Mouse (Mus musculus) intestine, embryonic 16.5 days (tissue): ENCODE data around the gene Dok3. TPM values are rescaled to one million over a fixed set of nuclear protein-coding genes. Genes with fewer than 3 reads are reported as not detected.

Experiments
- ATAC-seq: fragments of 200-750 bp; cut with Nextera tagmentation; 2 replicates; pipeline ENCODE4 v1.8.0; 2017; ENCODE audit warnings: moderate TSS enrichment, moderate library complexity
- H3K27ac ChIP-seq: fragments of 300-500 bp; sonication (generic); 2 replicates; pipeline ENCODE4 v1.5.1; 2014; ENCODE audit warnings: mild to moderate bottlenecking, low read length
- H3K27me3 ChIP-seq: fragments of 300-500 bp; sonication (generic); replicated peaks from 2 replicates; pipeline ENCODE4 v1.6.1; 2014; ENCODE audit warnings: low read length, control low read depth, mixed read lengths; ENCODE audit not compliant: control insufficient read depth, insufficient read depth
- H3K36me3 ChIP-seq: fragments of 300-500 bp; sonication (generic); 2 replicates; pipeline ENCODE4 v1.6.1; 2014; ENCODE audit warnings: low read length, control low read depth; ENCODE audit not compliant: control insufficient read depth, insufficient read depth
- H3K4me1 ChIP-seq: fragments of 300-500 bp; sonication (generic); 2 replicates; pipeline ENCODE4 v1.6.1; 2014; ENCODE audit warnings: low read length, control low read depth, mixed read lengths; ENCODE audit not compliant: control insufficient read depth, insufficient read depth
- H3K4me2 ChIP-seq: fragments of 300-500 bp; sonication (generic); 2 replicates; pipeline ENCODE4 v1.6.1; 2014; ENCODE audit warnings: low read depth, low read length, control low read depth
- H3K4me3 ChIP-seq: fragments of 300-500 bp; sonication (generic); 2 replicates; pipeline ENCODE4 v1.5.1; 2014; ENCODE audit warnings: mild to moderate bottlenecking, low read length
- H3K9ac ChIP-seq: fragments of 300-500 bp; sonication (generic); 2 replicates; pipeline ENCODE4 v1.6.1; 2014; ENCODE audit warnings: low read depth, low read length
- H3K9me3 ChIP-seq: fragments of 300-500 bp; sonication (generic); 2 replicates; pipeline ENCODE4 v1.6.1; 2016; ENCODE audit warnings: low read length, control low read depth; ENCODE audit not compliant: control insufficient read depth
- WGBS: fragments of 180-500 bp; shearing (Covaris S2); extraction: QIAGEN DNeasy Blood & Tissue Kit; methylation state at CpG from one replicate; pipeline ENCODE4 v1.1.7; 2014; 5-methylcytosine and 5-hydroxymethylcytosine counted together
- polyA plus RNA-seq: library from polyadenylated mRNA; unstranded; fragments of >200 nt; fragmentation: Nextera tagmentation; extraction: Ambion mirVana; gene quantifications from 2 replicates; pipeline ENCODE4 v1.2.1, GENCODE M21; 2015

Dok3 gene
- polyA plus RNA-seq, 1 experiment from 2014 or later: 2.7 TPM

DNA sequence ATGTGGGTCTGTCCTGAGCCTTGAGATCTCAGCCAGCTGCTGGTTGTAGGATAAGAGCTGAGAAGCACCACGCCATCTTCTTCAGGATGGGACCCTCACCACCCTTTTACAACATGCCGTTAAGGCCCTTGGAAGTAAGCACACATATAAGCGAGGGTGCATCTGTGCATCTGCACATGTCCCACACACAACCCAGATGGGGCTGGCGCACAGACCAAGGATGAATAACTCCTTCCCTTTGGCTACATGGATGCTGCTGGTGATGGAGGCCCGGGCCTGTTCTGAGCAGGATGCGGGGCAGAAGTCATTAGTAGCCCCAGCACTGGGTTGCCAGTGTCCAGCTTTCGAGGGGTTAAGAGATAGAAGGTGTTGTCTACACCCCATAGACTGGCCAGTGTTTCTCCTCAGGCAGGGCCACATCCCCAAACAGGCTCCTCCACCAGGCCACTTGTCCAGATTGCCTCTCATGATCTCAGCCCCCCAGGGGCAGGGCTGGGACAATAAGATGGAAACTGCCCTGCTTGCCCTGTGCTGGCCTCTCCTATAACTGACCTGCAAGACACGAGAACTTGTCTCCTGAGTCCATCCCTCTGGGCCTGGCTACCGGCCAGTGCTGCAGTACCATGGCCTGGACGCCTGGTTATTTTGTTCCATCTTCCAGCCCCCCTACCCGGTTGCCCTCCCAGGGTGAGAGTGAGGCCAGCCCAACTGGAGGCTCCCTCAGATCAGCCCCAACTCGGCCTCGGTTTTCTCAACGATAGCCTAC is 42.9 kb downstream of the Dok3 start:
- no peak overlapping the region for H3K27ac ChIP-seq
- no peaks in the 10 kb centered on the region for H3K27me3 ChIP-seq
- ATAC-seq: no peak
- peaks cover 41% of the 10 kb centered on the region for H3K4me1 ChIP-seq
- 44% methylated on average over 14 of the region's 14 CpGs for WGBS
- H3K4me3 ChIP-seq: peak overlapping the region; percentile 84
- H3K4me2 ChIP-seq: peak overlapping the region; percentile 96
- H3K9ac ChIP-seq: peak overlapping the region; percentile 92
- no peaks in the 10 kb centered on the region for H3K36me3 ChIP-seq
- no peaks in the 10 kb centered on the region for H3K9me3 ChIP-seq

DNA sequence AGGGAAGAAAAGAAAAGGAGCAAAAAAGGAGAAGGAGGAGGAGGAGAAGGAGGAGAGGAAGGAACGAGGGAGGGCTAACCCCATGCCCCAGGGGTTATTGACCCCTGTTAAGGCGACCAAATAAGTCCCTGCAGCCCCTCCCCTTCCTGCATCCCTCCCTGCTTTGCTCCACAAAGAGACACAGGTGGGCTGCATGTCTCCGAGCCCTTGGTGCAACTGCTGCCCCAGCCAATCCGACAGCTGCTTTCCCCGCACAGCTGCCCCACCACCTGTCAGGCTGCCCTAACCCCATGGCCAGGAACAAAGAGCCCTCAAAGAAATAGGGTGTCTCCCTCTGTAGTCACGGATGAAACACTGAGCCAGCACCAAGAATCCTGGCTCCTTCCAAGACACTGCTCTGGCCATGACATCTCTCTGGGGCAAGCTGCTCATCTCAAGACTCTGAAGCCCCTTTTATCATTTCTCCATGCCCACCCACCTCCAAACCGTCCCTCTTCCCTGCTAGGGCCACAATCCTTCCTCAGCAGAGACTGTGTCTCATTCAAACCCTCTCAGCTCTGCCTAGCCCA is 44.5 kb downstream of the Dok3 start:
- Histone ChIP-seq H3K4me3 (no peak overlapping the region), H3K9me3 (no peaks in the 10 kb centered on the region), H3K27ac (no peak overlapping the region), H3K36me3 (peaks cover 1% of the 10 kb centered on the region; the same call in 1 of the 2 replicates), H3K4me1 (peaks cover 41% of the 10 kb centered on the region), H3K9ac (no peak overlapping the region), H3K27me3 (no peaks in the 10 kb centered on the region), H3K4me2 (no peak overlapping the region)
- 39% methylated on average over 7 of the region's 7 CpGs for WGBS
- ATAC-seq: no peak

DNA sequence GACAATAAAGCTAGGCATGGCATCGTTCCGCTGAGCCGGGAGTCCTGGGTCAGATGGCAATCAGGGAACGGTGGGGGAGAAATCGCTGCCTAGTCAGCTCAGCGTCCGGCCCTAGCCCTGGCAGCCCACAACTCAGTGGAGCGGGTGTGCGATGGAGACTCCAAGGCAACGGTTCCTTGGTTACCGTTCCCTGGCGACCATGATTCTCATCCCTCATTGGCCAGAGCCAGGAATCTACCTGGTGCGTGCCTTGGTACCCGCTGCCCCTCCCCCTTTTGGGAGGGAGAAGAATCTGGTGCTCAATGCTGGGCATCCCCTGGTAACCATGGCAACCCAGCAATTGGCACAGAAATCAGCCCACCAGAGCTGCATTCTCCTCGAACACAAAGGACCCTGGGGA is 45.5 kb downstream of the Dok3 start:
- Histone ChIP-seq H3K4me1 (peaks cover 41% of the 10 kb centered on the region), H3K27ac (peak overlapping the region; percentile 61), H3K4me2 (no peak overlapping the region)

DNA sequence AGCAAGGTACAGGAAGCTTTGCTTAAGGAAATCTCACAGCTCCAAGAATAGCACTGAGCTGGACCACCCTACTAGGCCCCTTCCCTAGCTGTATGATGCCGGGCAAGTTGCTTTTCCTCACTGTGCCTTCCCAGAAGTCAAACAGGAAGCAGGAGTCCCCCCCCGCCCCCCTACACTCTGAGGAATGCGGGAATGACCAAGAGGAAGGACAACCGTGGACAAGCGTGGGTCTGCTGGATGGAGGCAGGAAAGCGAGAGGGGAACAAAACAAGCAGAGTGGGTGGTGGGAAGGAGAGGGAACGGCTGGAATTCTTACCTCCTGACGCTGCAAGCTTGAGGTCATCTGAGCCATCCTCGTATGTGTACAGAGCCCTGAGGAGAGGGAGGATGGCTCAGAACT is 46.0 kb downstream of the Dok3 start:
- H3K4me2 ChIP-seq: no peak overlapping the region
- ATAC-seq: no peak
- peaks cover 41% of the 10 kb centered on the region for H3K4me1 ChIP-seq
- WGBS: 44% methylated on average over 9 of the region's 9 CpGs
- H3K36me3 ChIP-seq: peaks cover 3% of the 10 kb centered on the region; the same call in 1 of the 2 replicates
- no peak overlapping the region for H3K4me3 ChIP-seq
- H3K27ac ChIP-seq: peak overlapping the region; percentile 61
- peak overlapping the region; percentile 11 for H3K9ac ChIP-seq
- H3K27me3 ChIP-seq: no peaks in the 10 kb centered on the region
- H3K9me3 ChIP-seq: no peaks in the 10 kb centered on the region

More for the DNA sequence above, 45.5 kb downstream of the Dok3 start:
- Histone ChIP-seq H3K9ac (peak overlapping the region; percentile 11; the same call in 1 of the 2 replicates), H3K27me3 (no peaks in the 10 kb centered on the region), H3K36me3 (peaks cover 3% of the 10 kb centered on the region; the same call in 1 of the 2 replicates), H3K4me3 (no peak overlapping the region), H3K9me3 (no peaks in the 10 kb centered on the region)
- ATAC-seq: no peak
- WGBS: 52% methylated on average over 15 of the region's 15 CpGs

DNA sequence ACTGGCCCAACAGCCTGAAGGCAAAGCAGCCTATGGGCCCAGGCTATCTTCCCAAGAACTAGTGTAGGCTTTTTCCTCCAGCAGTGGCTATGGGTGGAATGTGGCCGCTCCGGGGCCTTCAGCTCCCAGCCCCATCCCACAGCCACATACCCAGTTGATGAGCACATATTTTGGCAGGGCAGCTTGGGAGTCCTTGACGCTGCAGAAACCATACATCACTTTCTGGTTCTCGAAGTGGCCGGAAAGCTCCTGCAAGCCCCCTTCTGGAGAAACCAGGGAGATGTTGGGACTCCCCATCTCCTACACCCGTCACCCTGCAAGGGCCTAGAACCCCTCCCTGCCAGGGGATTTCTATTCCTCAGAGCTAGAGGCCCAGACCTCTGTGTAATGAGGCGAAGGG is 46.6 kb downstream of the Dok3 start:
- Histone ChIP-seq H3K9ac (0 out of 2 replicates have a peak overlapping the region, but pooled peaks have one; percentile 11), H3K4me1 (peaks cover 41% of the 10 kb centered on the region), H3K36me3 (peaks cover 3% of the 10 kb centered on the region; the same call in 1 of the 2 replicates), H3K27me3 (no peaks in the 10 kb centered on the region), H3K4me2 (no peak overlapping the region), H3K9me3 (no peaks in the 10 kb centered on the region), H3K4me3 (no peak overlapping the region), H3K27ac (peak overlapping the region; percentile 79)
- WGBS: 53% methylated on average over 7 of the region's 7 CpGs
- peak; percentile 34 for ATAC-seq

DNA sequence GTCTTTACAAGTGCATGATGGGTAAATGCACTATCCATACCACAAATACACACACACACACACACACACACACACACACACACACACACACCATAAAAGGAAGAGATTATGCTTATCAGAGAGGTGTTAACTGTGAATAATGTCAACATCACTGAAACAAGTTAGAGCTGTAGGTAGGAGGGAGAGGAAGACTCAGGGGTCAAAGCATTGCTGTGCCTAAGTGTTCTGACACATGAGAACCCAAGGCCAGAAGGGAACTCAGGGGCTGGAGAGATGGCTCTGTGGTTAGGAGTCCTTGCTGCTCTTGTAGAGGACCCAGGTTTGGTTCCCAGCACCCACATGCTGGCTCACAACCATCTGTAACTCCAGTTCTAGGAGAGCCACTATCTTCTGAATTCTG is 49.2 kb downstream of the Dok3 start:
- Histone ChIP-seq H3K4me2 (no peak overlapping the region), H3K9ac (no peak overlapping the region), H3K4me3 (no peak overlapping the region), H3K27ac (no peak overlapping the region), H3K4me1 (peaks cover 24% of the 10 kb centered on the region), H3K27me3 (no peaks in the 10 kb centered on the region), H3K36me3 (peaks cover 5% of the 10 kb centered on the region; the same call in 1 of the 2 replicates), H3K9me3 (no peaks in the 10 kb centered on the region)
- no peak for ATAC-seq

DNA sequence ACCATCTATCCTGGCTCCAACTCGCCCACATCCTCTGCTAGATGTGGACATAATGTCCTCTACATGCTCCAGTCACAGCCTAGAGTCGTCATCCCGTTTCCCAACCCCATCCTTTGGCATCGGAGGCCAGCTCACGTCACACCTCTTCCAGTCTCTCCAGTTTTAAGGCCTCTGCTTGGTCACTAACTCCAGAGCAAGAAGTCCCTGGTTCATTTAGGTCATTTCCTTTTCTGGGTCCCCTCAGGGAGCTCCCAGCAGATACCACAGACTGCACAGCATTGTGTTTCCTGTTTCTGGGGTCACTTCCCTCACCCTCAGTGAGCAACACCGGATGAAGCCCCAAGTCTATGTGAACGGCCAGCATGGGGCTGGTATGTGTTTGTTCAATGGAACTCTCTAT is 50.1 kb downstream of the Dok3 start:
- H3K27ac ChIP-seq: no peak overlapping the region
- H3K9me3 ChIP-seq: no peaks in the 10 kb centered on the region
- no peak for ATAC-seq
- H3K27me3 ChIP-seq: no peaks in the 10 kb centered on the region
- no peak overlapping the region for H3K9ac ChIP-seq
- H3K4me3 ChIP-seq: no peak overlapping the region
- H3K36me3 ChIP-seq: peaks cover 6% of the 10 kb centered on the region; the same call in 1 of the 2 replicates
- WGBS: 74% methylated on average over 7 of the region's 7 CpGs
- H3K4me1 ChIP-seq: peaks cover 19% of the 10 kb centered on the region
- H3K4me2 ChIP-seq: no peak overlapping the region

DNA sequence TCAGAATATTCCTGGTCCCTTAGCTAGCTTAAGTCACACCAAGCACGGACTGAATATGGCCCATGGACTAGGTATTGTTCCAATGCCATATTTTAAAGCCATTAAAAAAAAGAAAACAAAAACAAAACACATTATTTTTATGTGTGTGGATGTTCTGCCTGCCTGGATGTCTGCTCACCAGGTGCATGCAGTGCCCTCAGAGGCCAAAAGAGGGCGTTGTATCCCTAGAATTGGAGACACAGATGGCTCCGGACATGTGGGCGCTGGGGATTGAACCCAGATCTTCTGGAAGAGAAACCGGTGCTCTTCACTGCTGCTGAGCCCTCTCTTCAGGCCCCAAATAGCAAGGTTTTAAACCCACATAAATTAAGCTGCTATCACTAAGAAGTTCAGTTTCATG is 51.1 kb downstream of the Dok3 start:
- Histone ChIP-seq H3K9ac (no peak overlapping the region), H3K4me2 (no peak overlapping the region), H3K4me1 (peaks cover 14% of the 10 kb centered on the region), H3K9me3 (no peaks in the 10 kb centered on the region), H3K36me3 (peaks cover 6% of the 10 kb centered on the region; the same call in 1 of the 2 replicates), H3K27ac (no peak overlapping the region), H3K4me3 (no peak overlapping the region), H3K27me3 (no peaks in the 10 kb centered on the region)
- WGBS: 54% methylated on average over 5 of the region's 5 CpGs
- no peak for ATAC-seq

DNA sequence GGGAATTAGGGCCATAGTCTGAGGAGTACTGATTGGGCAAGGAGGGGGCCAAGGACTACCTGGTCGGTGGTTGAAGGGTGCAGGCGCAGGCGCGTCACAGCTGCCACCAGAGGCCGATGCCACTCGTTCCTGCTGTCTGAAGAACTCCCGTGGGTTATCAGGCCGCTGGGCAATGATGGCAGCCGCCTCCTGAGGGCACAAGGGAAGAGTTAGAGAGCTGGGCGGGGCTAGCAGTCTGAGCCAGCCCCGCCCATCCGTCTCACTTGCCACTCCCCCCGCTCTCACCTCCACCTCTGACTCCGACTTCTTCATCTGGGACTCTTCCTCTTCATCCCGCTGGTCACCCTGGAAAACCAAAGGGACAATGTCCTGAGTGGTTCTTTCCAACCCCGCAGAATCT is 51.6 kb downstream of the Dok3 start:
- Histone ChIP-seq H3K27ac (no peak overlapping the region), H3K4me1 (peaks cover 10% of the 10 kb centered on the region), H3K4me2 (no peak overlapping the region), H3K36me3 (peaks cover 6% of the 10 kb centered on the region; the same call in 1 of the 2 replicates), H3K4me3 (no peak overlapping the region), H3K9ac (no peak overlapping the region), H3K27me3 (no peaks in the 10 kb centered on the region), H3K9me3 (no peaks in the 10 kb centered on the region)
- WGBS: 77% methylated on average over 16 of the region's 16 CpGs
- ATAC-seq: no peak
